Mouse (Mus musculus): Measurements from ENCODE around the gene Polq.

Polq gene

GRCm38 (mm10) chr16:37011061-37011921, at the start of gene Polq:
Polq (plus strand) TSS chr16:37011786.
- DNase-seq (ENCODE audit: low spot score in 2 of 2), result peak; percentile 79 to 90

DNA sequence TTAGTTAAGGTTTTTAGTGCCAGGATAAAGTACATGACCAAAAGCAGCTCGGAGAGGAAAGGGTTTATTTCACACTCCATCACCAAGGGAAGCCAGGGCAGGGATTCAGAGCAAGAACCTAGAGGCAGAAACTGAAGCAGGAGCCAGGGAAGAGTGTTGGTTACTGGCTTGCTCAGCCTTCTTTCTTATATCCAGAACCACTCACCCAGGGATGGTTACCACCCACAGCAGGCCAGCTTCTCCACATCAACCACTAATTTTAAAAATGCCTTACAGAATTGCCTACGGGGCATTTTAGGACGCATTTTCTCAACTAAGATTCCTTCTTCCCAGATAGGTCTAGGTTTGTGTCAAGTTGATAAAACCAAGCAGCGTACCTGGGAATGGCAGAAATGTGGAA, 48.2 kb upstream of the Polq start:
- DNase-seq (ENCODE audit: low spot score in 2 of 2), result no peak

GRCm38 (mm10) chr16:36979127-36979526, 32.5 kb upstream of the Polq start:
- no peak for DNase-seq (ENCODE audit: low spot score in 2 of 2)

- no peak for DNase-seq (ENCODE audit: low spot score in 2 of 2)
These were observed 27.8 kb upstream of the Polq start for GRCm38 (mm10) chr16:36983796-36984195.

GRCm38 (mm10) chr16:36985636-36986042, 25.9 kb upstream of the Polq start:
- DNase-seq (ENCODE audit: low spot score in 2 of 2), result no peak

- DNase-seq (ENCODE audit: low spot score in 2 of 2), result no peak
These were observed 24.2 kb upstream of the Polq start for GRCm38 (mm10) chr16:36987399-36987798.

GRCm38 (mm10) chr16:36988066-36988465, 23.5 kb upstream of the Polq start:
- no peak for DNase-seq (ENCODE audit: low spot score in 2 of 2)

GRCm38 (mm10) chr16:36989493-36989892, 22.1 kb upstream of the Polq start:
- no peak for DNase-seq (ENCODE audit: low spot score in 2 of 2)

DNA sequence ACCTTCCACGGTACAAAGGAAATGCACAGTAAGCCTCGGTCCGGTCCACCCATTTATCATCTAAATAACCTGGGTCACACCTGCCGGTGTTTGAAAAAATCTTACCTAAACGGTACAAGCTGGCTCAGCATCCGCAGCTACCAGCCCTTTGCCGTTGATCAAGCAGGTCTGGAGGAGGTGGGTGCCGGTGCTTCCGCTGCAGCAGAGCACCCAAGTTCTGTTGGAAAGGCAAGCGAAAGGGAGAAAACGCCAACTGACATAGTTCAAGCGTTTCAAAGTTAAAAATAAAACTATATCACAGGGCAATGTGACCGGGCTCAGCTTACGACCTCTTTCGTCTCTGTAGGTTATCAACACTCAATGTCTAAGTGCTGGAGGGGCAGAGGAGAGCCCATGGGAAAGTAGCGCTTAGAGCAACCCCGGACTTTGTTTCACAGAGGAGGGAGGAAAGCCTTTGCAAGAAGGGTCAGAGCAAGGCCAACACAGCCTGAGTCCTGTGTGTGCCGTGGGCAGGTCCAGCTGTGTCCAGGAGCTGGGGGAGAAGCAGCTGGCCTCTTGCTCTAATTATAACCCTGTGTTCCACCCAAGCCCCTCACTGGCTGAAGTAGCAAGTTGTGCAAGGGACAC, 21.5 kb upstream of the Polq start, which contains the start of gene Fbxo40:
TSS of gene Fbxo40 (minus strand) at position 469 of the 627 bp plus-strand sequence.
- DNase-seq (ENCODE audit: low spot score in 2 of 2), result no peak

DNA sequence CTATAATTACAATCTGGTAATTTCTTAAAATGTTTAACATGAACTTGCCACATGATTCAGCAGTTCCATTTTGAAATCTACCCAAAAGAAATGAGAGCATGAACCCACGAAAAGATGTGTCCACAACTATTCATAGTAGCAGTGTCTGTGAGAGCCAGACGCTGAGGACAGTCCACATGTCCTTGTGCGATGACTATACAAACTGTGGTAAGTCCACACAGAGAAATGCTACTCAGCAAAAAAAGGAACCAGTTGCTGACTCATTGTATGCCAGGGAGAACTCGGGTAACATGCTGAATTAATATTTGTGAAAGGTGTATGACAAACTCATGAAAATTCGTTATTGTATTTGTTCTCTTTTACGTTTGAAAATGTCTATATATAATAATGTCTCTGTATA, 13.9 kb upstream of the Polq start:
- no peak for DNase-seq (ENCODE audit: low spot score in 2 of 2)

GRCm38 (mm10) chr16:36999366-36999972, 12.1 kb upstream of the Polq start:
- DNase-seq (ENCODE audit: low spot score in 2 of 2), result no peak

DNA sequence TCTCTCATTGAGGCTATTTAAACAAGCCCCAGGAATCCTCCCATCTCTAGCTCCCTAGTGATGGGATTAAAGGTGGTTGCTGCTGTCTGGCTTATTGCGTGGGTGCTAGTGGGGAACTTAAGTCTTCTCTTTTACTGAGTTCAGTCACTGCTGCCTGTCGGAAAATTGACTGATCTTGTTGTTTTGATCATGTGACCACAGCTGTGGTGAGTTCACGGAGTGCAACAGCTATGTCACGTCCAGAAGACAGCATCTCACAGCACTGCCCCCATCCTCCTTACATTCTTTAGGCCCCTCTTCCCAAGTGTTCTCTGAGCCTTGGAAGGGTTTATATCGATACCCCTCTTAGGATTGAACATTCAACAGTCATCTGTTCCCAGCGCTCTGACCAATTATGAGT, 2.3 kb upstream of the Polq start:
- no peak for DNase-seq (ENCODE audit: low spot score in 2 of 2)

GRCm38 (mm10) chr16:37010370-37010769, 1.2 kb upstream of the Polq start:
- peak in 1 of 2 experiments; percentile 5 for DNase-seq (ENCODE audit: low spot score in 2 of 2)

GRCm38 (mm10) chr16:37011922-37012289, 320 bp downstream of the Polq start:
- no peak for DNase-seq (ENCODE audit: low spot score in 2 of 2)

- DNase-seq (ENCODE audit: low spot score in 2 of 2), result no peak
These were observed 750 bp downstream of the Polq start for GRCm38 (mm10) chr16:37012336-37012735.

DNA sequence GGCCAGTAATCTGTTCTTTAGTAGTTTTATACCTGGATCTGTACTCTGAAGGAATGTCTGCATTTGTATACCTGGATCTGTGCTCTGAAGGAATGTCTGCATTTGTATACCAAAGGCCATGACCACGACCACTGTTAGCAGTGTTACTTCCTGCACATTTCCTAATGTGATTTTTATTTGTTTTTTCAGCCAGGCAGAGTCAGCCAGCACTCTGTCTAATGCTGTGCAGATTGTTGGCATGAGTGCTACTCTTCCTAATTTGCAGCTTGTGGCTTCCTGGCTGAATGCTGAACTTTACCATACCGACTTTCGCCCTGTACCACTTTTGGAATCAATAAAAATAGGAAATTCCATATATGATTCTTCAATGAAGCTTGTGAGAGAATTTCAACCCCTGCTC, 16.0 kb downstream of the Polq start:
- no peak for DNase-seq (ENCODE audit: low spot score in 2 of 2)

DNA sequence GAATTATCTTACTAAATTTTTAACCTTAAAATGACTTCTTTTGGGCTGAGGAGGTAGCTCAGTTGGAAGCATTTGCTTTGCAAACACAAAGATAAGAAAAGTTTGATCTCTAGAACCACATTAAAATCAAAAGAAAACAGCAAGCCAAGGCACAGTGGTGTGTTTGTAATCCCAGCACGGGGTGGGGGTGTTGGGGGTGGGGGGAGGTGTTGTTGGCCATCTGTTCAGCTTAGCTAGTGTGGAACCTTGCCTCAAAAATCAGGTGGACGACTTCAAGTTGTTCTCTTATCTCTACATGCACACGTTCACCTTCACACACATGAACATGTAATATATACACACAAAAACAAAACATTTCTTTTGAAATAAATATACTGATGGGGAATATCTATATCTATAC, 20.4 kb downstream of the Polq start:
- no peak for DNase-seq (ENCODE audit: low spot score in 2 of 2)

DNA sequence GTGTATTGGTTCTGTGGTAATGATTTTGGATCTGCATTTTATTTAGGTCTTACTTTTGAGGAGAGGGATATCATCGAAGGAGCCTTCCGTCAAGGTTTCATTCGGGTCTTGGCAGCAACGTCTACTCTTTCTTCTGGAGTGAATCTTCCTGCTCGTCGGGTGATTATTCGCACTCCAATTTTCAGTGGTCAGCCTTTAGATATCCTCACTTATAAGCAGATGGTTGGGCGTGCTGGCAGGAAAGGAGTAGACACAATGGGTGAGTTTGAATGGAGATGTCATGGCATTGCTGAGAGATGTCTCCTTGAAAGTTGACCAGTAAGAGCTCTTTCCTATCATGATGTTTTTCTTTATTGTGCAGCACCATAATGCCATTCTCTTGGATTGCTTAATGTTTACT, 23.2 kb downstream of the Polq start:
- DNase-seq (ENCODE audit: low spot score in 2 of 2), result no peak

DNA sequence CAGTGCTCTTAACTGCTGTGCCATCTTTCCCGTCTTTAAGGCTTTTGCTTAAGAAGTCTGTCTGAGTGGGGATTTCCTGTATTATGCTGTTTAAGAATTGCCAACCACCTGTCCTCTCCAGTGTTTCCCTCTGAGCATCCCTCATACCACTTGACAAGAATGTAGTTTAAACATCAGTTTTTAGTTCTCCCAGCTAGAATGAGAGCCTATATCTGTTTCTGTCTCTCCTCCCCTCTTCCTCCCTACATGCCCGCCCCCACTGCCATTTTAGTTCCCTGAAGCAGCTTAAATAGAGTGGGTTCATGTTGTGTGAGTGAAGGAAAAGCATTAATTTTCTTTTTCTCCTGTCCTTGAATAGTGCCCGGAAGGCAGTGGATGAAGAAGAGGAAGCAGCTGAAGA, 48.0 kb downstream of the Polq start:
- no peak for DNase-seq (ENCODE audit: low spot score in 2 of 2)

- DNase-seq (ENCODE audit: low spot score in 2 of 2), result no peak
These were observed 49.7 kb downstream of the Polq start for GRCm38 (mm10) chr16:37061261-37061660.

- DNase-seq (ENCODE audit: low spot score in 2 of 2), result no peak
These were observed 60.8 kb downstream of the Polq start for GRCm38 (mm10) chr16:37072354-37072753.

DNA sequence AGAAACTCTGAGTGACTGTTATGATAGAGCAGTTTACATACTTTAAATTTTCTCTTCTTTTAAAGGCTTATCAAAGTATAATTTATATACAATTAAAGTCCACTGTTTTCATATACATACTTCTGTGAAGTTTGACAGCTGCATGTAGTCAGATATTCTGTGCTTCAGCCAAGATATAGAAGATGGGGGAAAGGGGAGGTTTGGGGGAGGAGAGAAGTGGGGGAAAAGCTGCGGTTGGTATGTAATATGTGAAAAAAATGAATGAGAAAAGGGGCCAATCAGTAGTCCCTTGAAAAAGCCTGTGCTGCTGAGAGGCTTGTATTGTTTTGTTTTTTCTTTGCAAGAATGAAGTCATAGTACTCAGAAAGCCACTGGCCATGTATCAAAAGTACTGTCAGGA, 78.1 kb downstream of the Polq start:
- no peak for DNase-seq (ENCODE audit: low spot score in 2 of 2)

Data from urinary bladder, adult 18-20 months (tissue).